Mouse (Mus musculus) cerebellum, postnatal 10 days (tissue): ENCODE results near the gene Rhbdd1.
A peak's percentile ranks its signal among the peaks of the same experiment; 100 is the strongest.

Experiments
- DNase-seq, 2 experiments: peaks; one replicate each; pipeline ENCODE4 v3.0.0; 2021; ENCODE audit warnings: mixed read lengths in 2 of 2

Gene Rhbdd1

DNA sequence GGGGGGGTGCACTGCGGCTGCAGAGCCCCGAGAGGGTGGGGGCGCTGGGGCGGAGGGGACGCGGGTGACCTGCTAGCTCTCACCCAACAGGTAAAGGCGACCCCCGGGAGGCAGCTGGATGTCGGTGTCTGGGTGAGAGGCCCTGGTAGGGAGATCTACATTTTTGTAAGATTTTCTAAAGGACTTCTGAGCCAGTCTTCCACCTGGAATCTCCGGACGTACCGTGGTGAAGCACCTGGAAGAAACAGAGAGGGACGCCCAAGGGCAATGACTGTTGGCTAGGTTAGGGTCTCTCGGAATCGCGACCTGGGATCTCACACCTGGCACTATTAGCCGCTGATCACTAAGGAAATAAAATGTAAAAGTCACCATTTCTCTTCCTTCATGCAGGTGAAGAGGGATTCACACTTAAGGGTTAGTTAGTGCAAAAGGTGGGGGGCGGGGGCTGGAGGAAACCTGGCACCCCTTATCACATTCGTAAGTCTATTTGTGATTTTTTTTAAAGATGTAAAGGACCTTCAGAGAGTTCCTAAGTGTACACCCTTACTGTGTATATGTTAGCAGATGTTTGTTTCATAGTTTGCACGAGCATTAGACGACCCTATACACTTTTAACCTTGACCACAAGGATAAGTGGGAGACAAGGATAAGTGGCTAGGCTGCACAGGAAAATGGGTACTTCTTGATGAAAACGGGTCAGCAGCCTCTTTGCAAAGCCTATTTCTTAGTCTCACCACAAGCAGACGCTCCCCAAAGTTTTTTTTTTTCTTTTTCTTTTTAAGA lies 24.1 kb upstream of the Rhbdd1 start:
- peak; percentile 22 to 43 for DNase-seq

DNA sequence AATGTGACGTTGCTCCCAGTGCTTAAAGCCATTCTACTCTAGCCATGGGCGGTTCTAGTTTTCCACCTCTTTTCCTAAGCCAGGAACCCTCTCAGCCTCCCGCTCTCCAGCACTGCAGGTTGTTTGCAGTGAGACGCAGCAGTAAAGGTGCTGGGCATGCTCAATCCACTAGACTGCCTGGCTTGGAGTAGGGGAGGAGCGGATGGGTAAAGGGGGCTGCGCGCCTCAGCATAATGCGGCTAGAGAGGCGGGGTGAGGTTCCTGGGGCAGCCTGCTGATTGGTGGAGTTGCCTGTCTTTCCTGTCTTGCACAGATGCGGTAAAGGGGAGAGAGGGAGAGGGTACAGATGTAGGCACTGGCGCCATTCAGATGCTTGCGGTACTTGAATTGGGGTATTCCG lies 23.5 kb upstream of the Rhbdd1 start:
- peak; percentile 78 to 88 for DNase-seq

DNA sequence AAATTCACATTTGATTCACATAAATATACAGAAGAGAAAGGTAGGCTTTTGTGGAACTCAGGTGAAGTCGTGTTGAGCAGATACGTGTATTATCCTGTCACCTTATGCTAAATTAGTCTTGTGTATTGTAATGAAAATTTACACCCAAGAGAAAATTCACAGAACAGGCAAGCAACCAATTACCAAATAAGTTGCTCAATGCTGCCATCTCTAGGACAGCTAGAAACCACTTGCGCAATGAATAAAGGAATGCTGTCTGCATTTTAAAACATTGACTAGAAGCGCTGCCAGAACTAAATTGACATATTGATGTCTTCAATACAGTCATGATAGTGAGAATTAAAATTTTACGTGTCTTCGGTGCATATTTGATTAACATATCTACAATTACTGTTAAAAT lies 22.1 kb upstream of the Rhbdd1 start:
- DNase-seq = peak; percentile 64 to 81

DNA sequence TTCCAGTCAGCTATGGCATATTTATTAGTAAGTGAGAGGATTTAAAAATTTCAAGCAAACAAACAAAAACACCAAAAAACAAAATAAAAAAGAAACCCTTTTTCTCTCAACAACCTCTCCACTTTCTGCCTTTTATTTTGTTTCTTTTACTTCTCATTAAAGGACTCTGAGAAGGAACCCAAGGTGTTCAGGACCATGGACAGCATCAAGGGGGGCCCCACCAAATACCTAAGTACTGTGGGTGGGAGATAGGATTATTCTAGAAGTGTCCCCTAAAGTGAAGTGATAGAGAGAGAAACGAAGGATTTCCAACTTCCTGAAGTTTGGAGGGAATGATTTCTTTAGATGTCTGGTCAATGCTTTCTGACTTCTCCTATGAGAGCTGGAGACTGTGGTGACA lies 17.7 kb upstream of the Rhbdd1 start:
- no peak for DNase-seq

DNA sequence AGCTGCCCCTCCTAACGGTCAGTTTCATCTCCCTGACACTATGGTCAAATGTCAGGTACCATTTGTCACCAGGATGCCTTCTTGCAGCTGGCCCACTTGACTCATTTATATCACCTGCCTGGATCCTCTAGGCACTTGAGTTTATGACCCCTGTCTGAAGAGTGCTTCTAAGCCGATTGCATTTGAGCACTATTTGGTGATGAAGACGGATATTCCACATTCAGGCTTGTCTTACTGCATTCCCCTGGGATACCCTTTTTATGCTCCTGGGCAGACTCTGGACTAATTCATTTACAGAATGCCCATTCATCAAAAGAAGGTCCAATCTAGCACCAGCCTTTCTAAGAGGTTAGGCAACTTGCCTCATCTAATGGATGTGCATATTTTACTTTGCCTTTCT lies 11.8 kb upstream of the Rhbdd1 start:
- DNase-seq = no peak

DNA sequence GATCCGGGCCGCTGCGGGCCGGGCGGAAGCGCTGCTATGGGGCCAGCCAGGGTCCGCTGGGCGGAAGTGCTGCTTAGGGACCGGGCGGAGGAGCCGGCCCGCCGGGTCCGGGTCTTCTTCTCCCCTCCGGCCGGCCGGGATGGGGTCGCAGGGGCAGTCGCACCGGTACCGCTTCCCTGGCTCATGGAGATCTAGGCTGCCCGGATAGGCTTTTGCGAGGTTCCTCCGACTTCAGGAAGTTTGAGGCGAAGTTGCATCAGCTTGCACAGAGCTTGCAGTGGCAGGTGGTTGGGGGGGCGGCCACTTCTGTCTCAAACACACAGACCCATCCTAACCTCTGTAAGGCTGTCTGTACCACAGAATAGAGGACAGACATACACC lies 484 bp downstream of the Rhbdd1 start:
- DNase-seq = peak; percentile 68 to 70

DNA sequence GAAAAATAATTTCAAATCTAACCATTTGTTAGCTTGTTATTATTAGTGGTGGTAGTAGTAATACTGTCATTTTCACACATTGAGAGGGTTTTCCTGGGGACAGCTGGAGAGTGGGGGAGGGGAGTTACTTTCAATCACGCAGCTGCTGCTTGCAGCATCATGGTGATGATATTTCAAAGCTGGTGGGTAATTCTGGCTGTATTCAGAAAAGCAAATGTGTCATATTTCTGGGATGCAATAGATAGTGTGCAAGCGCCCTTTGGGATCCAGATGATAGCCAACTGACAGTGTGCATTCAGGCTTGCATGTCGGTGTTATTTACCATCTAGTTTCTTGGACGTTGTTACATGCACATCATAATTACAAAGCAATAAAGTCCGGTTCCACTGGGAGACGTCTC lies 4.2 kb downstream of the Rhbdd1 start:
- DNase-seq = peak; percentile 68 to 80

DNA sequence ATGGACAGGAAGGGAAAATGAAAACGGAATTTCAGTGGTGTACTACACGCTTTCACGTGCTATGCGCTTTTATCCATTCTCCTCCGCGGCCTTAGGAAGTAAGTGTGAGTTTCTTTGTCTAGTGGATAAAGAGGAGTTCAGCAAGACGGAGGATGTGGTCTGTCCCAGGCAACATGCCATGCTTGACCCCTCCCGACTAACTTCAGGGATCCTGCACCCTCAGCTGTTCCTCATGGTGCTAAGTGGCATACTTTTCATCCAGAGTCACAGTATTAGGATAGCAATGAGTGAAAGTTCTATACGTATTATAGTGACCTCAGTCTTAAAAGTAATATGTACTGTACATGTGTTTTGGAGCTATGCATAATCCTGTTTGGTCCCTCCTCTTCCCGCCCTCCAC lies 4.6 kb downstream of the Rhbdd1 start:
- peak; percentile 26 to 35 for DNase-seq

DNA sequence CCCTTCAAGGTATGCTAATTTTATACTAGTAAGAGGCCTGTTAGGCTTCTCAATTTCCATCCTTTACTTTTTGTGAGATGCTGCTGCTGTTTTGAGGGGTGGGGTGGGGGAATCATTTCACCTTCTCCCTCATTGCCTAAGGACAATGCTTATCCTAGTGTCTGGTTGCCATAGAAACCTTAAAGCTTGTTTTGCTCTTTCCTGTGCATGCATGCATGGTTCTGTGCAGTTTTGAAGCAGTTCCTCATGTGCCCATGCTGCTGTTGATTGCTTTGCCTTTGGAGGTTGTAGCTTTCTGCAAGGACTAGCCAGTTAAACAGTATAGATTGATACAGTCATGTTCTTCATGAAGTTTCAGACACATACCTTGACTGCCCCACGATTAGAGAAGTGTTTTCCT lies 5.2 kb downstream of the Rhbdd1 start:
- DNase-seq = no peak

DNA sequence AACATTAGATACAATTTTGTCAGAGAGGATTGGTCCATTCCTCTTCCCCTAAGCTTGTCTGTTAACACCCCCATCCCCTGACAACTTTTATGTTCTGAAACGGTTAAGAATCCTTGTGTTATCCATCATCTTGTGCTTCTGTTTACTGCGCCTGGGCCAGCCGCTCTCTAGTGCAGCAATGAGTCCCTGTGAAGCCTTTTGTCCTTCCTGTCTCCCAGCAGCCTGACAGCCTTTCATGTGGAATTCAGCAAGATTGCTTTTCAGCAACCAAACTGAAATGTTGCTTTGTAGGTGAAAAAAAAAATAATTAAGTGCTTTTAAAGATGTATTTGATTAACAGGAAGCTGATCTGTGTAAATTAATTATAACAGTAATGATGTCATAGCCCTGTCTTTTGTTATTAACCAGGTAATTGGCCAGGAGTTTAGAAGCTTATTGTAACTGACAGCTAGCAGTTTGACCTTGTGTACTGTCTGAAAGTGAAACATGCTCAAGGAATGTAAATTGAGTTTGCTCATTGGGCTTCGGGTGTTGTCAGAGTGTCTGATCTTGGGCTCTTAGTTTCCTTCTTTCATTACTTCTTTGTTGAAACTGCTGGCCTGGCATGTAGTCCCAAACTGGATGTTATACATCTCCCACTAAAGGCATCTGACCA lies 8.0 kb downstream of the Rhbdd1 start:
- DNase-seq = no peak

DNA sequence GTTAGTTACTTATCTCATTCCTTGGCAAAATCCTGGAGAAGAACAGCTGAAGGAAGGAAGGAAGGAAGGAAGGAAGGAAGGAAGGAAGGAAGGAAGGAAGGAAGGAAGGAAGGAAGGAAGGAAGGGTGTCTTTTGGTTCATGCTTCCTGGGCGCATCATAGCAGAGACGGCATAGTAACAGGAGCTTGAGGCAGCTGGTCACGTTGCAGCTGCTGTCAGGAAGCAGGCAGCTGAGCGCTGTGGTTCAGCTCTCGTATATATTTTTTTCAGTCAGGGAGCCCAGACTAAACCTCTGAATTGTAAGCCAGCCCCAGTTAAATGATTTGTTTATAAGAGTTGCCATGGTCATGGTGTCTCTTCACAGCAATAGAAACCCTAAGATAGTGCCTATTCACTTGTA lies 9.9 kb downstream of the Rhbdd1 start:
- no peak for DNase-seq

DNA sequence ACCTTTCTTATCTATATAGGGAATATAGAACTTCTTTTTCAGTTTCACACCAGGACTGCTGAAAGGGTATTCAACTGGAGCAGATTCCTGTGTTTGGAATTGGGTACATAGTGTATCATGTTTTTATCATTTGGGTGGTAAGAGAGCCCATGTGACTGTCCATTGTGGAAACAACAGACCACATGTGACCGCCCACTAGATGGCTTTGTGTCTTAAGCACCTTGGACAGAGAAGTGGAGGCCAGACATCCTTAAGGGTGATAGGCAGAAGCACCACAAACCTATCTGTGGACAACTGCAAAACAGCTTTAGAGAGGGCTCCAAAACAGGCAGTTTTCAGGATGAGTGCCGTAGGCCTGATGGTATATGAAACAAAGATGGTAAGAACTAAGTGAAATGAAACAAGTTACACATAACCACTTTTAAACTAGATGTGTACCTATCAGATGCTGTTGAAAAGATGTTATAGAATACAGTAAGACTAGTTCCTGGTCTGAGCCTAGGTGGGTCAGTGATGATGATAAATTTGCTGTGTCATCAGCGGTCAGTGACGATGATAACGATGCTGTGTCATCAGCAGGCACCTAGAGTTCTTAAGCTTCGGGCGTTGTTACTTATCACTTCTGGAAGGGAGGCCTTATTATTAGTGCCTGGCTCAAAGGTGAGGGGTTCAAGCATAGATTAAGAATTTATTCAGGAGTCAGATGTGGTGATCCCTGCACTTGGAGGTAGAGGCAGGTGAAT lies 12.0 kb downstream of the Rhbdd1 start:
- DNase-seq = no peak

DNA sequence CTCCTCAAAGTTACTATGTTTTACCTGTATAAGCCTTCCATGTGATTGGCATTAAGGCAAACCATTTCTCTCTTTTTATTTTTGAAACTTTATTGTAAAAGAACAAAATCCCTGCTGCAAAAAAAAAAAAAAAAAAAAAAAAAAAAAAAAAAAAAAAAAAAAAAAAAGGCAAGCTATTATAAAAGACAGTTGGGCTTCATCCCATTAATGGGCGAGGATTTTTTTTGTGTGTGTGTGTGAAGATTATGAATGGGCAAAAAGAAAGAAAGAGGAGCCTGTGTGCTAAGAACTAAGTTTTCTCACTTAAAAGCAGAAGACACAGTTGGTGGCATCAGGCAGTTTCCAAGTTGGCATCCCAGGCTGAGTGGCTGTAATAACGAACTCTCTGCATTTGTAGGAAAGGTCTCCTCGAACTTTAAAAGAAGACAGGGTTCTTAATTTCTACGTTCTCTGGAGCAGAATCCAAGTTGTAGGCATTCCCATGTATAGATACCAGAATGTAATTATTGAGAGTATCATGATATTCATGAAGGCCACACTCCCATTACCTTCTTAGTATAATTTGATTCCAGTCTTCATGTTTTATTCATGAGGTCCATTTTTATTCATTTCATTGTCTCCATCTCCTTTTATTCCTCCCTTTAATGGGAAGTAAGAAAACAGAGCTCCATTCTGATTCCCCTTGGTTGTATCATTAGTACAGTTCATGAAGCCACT lies 13.1 kb downstream of the Rhbdd1 start:
- DNase-seq = peak in 1 of 2 experiments; percentile 18

DNA sequence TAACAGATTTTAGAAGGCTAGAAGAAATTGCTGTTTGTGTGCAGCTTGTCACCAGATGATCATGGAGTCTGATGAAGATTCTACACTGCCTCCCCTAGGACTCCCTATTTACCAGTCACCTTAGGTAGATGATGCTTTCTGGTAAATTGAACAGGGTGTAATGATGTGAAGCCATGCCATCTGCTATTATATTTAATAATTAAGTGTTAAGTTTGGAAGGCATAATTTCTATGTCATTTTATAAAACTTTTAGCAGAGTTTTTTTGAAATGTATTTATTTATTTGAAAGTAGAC lies 13.6 kb downstream of the Rhbdd1 start:
- DNase-seq = no peak

DNA sequence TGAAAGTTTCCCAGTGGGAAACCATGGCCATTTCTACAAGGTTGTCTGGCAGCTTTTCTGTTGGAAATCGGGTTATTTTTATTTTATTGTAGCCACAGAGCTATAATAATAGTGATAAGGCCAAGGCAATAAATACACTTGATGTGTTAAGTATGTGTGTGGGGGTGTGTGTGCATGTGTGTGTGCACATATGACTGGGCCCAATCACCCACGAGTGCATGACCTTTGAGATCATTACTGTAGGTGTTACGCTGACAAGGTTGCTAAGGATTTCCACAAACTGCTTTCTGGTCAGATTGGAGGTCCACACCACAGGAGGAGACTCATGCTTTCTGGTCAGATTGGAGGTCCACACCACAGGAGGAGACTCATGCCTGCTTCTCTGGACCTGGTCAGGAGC lies 18.3 kb downstream of the Rhbdd1 start:
- DNase-seq = no peak

DNA sequence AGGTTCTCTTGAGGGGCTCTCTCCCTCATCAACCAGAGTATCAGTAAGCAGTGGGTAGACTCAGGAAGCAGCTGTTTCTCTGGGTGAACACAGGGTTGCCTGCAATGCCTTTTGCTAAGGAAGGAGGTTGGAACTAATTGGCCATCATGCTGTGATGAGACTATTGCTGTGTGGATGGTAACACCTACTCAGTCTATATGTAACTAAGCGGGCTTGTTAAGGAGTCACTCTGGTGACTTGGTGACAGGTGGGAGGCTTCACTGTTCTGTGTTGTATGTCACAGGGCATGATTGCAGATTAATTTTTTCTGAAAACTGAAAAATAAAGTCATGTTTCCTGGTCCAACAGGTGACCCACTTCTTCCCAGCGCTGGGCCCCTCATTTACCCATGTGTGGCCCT lies 36.8 kb downstream of the Rhbdd1 start:
- no peak for DNase-seq

DNA sequence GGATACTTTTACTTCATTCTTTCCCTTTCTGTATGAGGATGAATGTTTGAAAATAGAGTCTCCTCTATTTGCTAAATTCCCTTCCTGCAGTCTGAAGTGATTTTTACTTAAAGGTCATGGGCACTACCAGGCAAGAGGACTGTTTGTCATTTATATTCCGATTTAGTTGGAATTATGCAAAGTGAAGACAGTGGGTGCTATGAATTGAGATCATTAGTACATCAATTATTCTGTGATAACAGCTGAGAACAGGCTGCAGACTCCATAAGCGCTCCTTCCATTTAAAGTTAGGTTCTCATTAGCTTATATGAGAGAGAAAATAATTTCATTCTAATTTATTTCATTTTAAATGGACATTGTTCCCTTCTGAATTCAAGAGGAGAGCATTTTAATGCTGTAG lies 37.5 kb downstream of the Rhbdd1 start:
- DNase-seq = no peak

DNA sequence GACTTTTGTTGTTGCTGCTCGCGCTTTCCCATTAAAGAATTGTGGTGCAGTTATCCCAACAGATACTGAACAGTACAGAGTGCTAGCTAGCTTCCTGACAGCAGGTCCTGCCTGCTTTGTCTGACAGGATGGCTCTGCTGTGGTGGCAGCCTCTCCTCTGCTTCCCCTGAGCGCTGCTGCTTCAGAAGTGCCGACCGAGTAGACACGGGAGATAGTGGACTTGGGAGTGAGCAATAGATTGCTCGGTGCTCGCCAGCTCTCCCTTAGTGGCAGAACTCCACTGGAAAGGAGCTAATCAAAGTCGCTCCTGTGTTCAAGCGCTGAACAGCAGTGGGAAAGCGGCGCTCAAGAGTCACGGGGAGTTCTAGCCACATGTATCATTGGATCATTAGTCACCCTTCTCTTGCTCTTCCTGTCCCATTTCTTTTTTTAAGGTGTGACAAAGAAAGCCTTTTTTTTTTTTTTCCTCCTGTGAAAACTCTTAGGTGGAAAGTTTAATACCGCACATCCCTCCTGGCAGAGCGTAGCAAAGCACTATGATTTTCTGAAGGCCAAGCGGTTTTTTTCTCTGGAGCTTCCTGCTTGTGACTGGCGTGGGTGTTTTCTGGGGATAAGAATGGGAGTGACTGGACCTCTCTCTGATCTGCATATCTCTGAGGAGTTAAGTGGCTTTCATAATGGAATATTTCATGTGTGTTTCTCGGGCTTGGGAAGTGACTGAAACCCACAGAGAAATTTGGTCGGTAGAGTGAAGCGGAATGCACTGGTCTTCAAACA lies 42.8 kb downstream of the Rhbdd1 start:
- peak in 1 of 2 experiments; percentile 9 for DNase-seq

DNA sequence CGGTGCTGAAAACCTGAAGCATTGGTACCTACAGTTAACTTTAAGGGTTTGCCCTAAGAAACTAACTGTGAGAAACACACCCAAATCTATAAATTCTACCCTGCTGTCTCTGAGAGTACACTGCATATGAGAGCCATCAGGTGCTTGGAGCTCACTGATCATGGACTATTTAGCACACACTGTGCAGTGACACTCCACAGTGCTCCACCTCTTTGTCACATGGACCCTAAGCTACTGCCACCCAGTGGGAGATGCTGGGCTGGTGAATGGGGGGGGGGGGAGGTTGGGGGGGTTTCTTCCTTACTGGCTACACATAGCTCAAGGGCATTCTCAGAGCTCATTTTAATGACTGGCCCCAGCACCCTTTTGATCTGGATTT lies 43.4 kb downstream of the Rhbdd1 start:
- no peak for DNase-seq

DNA sequence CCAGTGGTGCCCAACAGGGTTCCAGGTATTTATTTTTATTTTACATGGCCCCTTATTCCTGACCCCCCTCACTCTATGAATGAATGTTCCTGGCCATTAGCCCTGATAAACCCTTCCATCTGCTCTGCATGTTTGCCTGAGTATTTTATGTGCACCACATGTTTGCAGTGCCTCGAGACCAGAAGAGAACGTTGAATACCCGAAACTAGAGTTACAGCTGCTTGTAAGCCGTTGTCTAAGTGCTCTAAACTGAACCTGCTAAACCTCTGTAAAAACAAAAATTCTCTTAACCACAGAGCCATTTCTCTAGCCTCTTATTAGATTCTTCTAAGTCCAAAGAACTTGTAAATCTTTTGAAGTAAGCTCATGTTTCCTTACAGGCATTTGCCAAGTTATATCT lies 45.0 kb downstream of the Rhbdd1 start:
- DNase-seq = no peak

DNA sequence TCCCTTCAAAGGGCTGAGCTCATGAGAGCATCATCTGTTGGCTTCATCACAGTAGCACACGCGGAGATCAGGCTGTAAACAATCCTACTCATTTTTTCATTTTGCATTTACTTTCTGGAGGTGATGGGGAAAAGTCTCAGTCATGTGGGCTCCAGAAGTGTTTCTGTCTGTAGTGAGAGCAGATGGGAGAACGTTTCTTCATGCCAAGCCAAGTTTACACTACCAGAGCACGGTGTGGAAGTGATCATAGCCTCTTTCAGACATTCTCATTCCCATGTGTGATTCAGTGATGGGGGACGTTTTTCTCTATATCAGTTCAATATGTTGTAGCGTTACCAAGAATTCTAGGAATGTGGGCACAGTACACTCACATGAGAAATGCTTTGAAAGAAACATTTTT lies 45.9 kb downstream of the Rhbdd1 start:
- no peak for DNase-seq

DNA sequence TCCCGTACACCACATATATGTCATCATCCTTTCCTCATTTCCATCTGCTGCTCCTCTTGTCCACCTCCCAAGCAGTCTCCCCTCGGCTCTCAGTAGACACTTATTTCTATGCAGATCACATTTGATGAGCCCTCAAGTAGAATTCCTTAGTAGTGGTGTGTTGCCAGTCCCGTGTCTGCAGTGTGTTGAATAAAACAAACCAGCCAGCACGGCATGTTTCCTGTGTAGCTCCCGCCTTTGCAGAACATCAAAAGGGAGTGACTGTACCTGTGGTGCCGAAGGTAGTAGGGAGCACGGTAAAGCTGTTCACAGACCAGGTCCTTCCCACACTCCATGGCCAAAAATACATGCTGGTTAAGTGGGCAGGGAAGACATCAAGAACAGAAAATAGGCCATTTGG lies 47.8 kb downstream of the Rhbdd1 start:
- no peak for DNase-seq

DNA sequence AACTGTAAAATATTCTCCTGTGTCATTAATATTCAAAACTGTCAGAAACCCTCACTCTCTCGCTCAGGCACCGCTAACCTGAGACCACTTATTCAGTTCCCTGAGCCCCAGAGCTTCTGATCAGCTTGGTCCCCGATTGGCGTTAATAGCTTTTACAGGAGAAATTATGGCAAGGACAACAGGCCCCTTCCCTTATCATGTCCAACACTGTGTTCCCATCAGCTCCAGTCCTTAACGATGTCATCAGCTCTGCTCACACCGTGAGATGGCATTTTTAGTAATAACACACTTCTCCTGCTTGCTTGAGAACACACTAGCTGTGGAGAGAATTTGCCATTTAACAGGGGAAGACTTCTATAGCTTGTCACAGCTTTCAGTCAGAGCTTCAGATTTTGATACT lies 48.2 kb downstream of the Rhbdd1 start:
- DNase-seq = no peak
